Mouse (Mus musculus) spleen, adult 12 weeks (tissue): ENCODE results near the gene Fbxw5.

Experiments
- DNase-seq: peaks from one replicate; pipeline ENCODE4 v3.0.0; 2022; ENCODE audit warnings: low spot score

Gene Fbxw5

DNA sequence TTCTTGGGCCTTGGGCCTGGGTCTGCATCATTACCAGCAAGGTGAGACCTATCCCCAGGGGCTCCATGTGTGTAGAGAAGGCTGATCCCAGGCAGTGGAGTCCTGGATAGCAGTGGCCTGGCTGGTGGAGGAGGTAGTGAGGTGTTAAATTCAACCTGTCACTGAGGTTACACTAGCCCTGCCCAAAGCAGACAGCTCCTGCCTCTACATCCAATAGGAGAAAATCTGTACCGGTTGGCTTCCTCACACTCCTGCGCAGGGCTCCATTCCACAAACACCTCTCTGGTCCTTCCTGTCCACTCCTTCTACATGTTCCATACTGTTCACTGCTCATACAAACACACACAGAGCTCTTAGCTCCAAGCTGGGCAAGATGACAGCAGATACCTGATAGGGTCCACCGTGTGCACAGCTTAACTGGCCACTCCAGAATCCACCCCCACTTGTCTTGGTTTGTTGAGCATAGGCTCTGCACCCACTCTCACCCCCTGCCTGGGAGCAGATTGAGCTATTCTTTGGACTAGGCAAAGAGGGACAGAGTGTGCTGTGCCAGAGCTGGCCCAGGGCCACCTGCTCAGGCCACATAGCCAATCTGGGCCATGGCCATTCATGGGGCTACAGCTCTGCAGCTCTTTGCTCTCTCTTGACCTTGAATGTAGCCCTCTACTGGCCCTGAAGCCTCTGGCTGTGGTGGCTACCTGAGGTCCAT is 22.4 kb upstream of the Fbxw5 start:
- DNase-seq: no peak

DNA sequence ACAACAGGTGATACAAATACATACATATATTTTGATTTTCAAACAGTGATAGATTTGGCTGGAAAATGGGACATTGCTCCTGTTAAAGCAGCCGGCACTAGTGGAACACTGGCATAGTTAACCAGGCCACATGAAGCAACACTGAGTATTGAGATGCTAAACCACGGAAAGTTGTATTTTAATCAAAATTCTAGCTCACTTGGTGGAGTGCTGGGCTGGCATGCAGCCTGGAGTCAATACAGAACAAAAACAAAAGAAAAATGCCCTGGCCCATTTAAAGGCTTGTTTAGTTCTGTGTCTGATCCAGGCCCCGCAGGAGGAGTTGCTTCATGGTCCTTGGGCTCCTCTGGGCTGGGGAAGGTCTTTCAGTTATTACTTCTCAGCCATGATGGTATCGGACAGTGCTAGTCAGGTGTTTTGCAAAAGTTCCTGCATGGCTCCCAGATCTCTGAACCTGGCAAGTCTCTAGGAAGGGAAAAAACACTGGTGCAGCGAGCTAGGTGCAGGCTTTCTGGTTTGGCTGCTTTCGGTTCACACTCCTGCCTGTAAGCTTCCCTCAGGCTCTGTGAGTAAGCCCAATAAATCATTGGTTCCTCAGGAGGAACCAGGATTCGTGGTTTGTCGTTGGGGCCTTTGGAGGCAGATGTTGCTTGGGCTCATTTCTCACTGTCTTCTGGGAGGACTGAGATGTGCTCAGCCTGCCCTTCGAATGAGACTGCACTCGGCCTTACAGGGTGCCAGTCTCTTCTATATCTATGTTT is 20.8 kb upstream of the Fbxw5 start:
- DNase-seq: no peak

DNA sequence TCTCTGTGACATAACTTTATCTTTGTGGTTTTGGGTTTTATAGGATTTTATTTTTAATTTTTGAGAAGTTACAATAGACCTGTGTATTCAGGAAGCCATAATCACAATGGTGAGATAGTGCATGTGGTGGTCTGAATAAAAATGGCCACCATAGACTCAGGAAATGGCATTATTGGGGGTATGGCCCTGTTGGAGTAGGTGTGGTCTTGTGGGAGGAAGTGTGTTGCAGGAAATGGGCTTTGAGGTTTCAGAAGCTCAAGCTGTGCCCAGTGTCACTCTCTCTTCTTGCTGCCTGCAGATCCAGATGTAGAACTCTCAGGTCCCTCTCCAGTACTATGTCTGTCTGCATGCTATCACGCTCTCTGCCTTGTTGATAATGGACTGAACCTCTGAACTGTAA is 20.0 kb upstream of the Fbxw5 start:
- DNase-seq: no peak

DNA sequence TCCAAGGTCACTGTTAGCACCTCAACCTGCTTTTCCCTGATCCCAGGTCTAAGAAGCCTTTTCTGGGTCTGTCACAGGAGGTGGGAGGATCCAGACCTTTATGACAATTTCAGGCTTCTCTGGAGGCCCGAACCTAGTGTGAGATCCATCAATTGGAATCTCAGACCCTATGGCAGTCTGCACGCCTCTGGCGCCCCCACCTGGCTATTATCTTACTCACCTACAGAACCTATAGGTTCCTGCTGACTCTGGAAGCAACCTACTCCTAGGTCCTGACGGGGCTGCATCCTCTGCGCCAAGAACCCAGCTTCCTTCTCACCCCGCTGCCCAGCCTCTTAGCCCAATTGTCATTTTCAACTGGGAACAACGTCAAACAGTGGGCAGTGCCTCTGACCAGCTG is 17.6 kb upstream of the Fbxw5 start:
- DNase-seq: peak; percentile 50

DNA sequence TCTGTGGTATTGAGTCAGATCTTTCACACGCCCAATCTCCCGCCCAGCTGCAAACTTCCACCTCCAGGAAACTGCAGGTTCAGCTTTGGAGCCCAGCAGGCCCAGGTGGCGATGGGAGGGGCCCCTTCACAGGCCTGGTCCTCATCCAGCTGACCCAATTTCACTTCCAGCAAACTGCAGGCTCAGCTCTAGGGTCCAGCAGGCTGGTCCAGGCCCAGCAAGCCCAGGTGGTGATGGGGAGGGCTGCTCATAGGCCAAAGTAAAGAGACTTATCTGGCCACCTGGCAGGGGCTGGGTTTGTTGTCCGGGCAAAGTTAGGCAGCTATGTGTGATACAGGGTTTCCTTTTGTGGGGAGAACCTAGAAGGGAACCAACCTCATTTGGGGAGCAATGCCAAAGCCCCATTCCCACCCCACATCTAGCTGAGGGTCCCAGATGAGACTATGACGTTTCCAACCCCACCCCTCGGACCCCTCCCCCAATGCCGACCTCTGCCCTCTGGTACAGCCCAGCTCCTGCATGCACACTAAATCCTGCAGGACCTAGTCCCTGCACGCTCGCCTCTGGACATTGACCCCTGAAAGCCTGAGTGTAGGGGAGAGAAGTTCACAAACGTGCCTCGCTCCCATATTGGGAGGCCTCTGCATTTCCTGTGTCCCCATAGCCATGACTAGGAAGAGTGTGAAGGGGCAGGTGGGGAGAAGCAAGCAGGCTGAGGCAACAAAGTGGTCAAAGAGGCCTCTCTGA is 15.5 kb upstream of the Fbxw5 start:
- DNase-seq: no peak

DNA sequence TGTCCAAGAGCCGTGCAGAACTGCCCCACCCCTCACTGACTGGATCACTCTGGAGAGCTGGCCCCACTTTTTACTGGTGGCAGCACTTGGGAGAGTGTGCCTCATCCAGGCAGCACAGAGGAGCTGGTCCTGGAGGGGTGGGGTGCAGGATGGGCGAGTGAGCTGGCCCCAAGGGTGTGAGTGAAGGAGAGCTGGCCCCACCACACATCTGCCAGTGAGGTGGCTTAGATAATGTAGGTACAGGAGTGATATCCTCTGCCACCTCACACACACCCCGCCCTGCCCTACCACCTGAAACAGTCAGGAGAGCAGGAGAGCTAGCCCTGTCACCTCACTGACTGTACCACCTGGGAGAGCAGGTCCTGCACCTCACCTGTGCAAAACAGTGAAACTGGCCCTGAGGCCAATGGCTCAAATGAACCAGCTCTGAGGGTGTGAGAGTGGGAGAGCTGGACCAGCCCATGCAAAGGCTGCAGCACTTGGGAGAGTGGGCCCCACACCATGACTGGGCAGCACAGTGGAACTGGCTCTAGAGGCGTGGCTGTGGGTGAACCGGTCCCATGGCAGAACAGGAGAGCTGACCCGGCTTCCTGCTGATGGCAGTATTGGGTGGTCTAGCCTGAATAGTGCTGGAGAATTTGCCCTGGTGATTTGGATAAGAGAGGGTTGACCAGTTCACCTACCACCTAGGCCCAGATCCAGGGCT is 12.4 kb upstream of the Fbxw5 start:
- no peak for DNase-seq

DNA sequence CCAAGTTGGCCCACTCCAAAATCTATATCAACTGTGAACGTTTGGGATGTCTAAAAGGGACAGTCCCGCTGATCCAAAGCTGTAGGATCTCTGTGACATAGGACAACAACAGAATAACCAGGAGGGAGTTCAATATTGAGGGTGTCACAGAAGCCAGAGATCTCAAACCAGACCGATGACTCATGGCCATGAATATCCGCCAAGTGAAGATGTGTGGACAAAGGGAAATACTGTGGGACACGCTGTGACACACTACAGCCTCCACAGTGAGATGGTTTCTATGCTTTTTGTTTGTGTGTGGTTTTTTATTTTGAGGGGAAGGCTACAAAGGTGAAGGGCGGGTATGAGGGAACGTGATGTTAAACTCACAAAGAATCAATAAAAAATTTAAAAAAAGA is 11.9 kb upstream of the Fbxw5 start:
- no peak for DNase-seq

DNA sequence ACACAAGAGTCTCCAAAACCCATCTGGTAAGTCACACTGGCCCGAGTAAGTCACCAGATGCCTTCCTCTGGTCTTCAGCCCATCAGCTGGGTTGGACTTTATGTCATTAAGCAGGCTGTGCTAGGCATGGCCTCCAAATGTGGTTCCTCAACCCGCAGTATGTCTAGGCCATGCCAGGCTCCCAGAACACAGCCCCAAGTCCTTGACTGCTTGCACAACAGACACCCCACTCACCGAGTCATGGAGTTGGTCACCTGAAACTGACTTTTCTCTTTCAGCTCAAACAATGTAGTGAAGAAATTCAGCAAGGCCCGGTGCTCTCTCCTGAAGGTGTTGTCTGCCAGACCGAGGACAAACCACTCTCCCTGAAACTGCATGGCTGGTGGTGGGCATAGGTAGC is 7.6 kb upstream of the Fbxw5 start:
- DNase-seq: no peak

DNA sequence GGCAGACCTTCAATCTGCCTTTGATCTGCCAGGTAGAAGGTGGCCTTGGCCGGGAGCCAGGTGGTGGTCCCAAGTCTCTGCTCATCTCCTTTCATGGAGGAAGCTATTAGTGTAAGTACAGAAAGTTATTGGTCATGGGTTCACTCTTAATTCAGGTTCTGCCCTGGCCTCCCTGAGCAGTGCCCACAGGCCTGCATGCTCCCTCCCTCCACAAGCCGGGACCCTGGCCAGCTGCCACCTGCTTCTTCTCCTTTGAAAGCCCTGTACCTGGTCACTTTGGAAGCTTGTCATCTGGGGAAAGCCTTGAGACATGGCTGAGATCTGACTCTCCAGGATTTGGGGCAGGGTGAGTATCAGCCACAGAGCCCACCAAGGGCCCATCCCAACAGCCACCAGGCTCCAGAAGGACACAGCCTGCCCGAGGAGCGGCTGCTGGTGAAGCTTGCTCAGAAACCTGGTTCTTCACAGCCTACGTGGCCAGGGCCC is 7.0 kb upstream of the Fbxw5 start, which contains the start of gene Lcn12:
Gene Lcn12 (minus strand): TSS at position 436 of the 486 bp plus-strand sequence.
- no peak for DNase-seq

DNA sequence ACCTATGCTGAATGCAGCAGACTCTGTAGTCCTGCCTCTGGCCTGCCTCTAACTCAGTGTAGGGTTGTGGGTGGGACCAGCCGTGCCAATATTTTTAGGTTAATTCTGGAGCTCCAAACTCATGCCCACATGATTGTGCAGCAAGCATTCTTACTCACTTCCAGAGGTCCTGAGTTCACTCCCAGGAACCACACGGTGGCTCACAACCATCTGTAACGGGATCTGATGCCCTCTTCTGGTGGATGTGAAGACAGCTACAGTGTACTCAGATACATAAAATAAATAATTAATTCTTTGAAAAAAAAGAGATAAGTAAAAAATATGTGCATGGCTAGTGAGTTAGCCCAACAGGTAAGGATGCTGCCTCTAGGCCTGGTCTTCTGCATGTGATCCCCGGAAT is 4.1 kb upstream of the Fbxw5 start:
- no peak for DNase-seq

DNA sequence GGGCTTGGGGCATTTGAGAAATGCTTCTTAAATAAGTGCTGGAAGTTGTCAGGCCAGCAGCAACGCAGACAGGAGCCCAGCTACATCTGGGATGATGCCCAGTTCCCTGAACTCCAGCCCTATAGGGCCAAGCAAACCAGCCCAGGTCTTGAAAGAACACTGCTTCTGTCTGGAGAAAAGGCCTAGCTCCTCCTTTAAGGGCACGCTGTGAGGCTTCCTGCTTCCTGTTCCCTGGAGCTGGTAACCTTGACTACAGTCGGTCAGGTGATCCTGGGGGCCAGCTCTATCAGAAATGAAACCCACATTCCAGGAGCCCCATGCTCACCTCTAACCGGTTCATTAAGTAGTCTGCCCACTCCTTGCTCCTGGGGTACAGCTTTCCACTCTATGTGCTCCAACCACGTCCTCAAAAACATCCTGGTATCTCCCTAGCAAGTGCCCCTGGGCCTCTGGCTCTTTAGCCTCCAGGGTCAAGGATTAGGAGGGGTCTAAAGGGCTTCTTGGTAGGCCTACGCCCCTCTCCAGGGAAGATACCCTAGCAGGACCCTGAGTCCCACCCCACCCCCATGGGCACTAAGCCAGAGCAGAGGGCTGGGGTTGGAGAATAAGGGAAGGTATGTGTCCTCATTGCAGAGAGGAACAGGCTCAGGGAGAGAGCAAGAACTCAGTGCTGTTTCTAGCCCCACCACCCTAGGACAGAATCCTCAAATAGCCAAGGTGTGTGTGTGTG is 2.5 kb upstream of the Fbxw5 start:
- DNase-seq: no peak

DNA sequence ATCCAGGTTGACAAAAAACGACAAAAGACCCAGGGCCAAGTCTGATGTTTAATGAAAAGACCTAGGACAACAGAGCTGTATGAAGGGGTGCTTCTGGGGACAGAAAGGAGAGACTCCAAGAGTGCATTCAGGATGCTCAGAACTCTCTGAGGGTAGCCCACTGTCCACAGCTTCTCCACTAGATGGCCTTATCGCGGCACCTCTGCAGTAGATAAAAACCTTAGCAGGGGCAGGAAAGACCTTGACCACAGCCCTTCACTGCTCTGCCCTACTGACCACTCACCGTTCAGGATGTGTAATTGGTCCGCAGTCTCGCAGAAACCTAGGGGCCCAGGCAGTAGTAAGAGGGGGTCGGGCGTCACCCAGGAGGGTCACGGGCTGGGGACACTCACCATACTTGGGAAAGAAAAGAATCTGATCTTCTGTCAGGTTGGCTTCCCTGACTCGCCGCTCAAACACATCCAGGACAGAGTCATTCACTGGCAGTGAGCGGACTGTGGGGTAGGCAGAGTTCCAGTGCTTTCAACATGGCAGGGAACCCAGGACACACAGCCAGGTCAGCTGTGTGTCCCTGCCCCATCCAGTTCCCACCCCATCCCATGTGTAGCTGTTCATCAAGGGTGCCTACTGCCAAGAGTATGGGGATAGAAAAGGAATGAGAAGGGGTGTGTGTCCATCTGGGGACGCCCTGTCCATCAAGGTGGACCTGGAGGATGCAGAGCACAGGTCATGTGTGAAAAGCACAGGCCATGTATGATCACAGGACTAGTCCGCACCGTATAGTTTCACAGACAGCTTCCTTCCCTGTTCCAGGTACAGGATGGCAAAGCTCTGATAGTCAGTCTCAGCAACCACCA is 1.7 kb upstream of the Fbxw5 start:
- no peak for DNase-seq

DNA sequence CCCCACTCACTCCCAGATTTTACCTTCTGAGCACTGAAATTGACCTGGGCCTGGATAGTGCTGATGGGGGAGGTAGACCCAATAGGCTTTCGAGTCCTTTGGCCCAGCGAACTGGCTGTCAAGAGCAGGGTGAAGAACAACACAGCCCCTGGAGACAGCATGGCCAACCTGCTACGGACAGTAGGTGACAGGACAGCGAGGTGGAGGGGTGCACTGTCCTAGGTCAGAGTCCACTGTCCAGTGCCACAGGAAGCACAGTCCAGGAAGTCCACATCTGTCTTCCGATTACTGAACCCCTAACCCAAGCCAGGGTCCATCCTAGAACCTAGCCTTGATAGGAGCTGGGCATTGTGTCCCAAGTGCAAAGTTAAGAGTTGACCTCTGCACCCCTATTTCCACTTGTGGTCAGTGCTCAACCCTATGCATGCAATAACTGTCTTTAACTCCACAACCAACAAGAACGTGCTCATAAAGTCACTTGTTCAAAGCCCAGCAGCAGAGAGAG is 427 bp upstream of the Fbxw5 start:
- no peak for DNase-seq

DNA sequence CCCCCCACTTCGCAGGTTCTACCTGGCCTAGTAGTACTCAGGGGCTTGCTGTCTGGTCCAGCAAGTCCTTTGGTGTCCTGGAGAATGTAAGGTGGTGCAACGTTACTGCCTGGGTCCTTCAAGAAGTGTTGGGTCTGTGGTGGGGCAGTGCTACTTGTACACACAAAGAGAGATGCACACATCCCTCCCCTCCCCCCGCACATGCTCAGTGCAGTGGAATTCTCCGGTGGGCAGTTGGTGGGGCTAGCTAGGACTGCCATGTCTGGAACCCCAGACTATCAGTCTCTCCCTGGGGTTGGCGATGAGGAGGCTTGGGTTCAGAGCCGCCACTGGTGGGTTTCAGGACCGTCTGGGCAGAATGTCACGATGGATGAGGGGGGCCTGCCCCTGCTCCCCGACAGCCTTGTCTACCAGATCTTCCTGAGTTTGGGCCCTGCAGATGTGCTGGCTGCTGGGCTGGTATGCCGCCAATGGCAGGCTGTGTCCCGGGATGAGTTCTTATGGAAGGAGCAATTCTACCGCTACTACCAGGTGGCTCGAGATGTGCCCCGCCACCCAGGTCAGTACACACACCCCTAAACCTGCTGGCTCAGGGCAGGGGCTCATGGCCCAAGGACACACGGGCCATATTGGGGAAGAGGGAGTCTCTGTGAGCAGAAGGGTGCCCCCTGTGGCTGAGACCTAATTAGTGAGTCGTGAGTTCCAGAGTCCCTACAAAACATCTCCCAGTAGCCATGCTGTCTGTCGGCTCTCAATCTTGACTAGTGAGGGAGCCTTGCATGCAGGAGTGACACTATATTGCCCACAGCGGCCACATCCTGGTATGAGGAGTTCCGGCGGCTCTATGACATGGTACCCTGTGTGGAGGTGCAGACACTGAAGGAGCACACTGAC is 1.3 kb downstream of the Fbxw5 start, which contains the start of gene C8g:
Gene C8g (minus strand): TSS at position 127 of the 894 bp plus-strand sequence.
- DNase-seq: no peak

DNA sequence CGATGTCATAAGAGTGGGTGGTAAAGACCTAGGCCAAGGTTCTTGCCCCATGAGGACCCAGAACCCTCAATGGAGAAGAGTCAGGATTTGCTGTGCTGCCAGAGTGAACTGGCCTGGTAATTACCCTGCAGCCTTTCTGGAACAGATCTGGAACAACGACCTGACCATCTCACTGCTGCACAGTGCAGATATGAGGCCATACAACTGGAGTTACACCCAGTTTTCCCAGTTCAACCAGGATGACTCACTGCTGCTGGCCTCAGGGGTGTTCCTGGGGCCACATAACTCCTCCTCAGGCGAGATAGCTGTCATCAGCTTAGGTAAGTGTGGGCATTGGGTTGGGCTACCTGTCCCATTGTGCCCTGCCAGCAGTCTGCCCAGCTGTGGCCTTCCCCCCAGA is 2.2 kb downstream of the Fbxw5 start:
- no peak for DNase-seq

DNA sequence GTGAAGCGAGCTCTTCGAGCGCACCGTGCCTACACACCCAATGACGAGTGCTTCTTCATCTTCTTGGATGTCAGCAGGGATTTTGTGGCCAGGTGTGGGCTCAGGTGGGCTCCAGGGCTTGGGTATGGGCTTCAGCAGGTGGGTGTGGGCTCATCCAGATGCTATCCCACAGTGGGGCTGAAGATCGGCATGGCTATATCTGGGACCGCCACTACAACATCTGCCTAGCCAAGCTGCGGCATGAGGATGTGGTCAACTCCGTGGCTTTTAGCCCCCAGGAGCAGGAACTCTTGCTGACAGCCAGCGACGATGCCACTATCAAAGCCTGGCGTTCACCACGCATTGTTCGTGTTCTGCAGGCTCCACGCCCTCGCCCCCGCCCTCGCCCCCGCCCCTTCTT is 4.0 kb downstream of the Fbxw5 start:
- no peak for DNase-seq

DNA sequence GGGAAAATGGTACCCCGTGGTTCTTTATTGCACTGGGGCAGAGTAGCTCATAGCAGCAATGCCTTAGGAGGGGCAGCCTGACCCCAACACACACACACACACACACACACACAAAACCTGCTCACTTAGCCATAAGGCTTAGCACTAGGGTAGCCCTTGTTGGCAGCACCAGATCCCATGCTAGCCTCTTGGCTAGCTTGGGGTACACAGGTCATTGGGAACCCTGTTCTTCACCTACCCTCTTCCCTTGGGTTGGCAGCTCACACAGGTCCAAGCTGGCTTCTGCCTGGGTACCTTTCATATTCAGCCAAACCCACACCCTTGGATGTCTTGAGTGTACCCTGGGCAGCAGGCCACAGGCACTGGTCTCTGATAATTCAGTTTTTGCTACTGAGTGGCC is 4.5 kb downstream of the Fbxw5 start:
- DNase-seq: no peak

DNA sequence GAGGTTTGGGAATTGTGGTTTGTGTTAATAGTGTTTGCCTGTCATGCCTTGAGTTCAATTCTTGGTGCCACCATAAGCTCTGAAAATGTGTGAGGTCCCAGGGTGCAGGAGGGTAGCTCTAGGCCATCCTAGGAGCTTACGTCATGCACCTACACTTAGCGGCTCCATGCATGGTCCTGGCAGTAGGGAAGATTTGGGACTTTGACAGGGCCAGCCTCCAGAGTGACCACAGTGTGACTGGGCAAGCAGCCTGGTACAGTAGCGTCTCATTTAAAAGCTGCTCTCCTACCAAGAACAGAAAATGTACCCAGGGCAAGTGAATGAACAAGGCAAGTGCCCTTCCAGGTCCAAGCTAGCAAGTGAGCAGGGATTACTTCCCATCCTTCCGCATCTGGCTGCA is 5.3 kb downstream of the Fbxw5 start:
- no peak for DNase-seq

DNA sequence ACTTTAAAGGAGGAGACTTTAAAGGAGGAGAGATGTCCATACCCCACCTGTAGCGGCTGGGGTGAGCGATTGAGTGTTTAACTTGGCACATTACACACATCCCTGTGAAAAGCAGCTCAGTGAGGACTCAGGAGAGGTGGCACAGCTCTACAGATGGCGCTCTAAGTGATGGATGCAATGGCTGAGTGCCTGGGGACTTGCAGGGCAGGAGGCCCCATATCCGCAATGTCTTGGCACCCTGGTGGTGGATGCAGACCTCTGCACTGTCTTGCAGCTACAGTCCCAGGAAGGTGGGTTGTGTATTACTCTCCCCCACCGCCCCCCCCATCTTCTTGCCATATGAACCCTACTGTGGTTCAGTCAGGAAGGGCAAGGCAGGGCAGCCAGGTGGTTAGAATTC is 6.4 kb downstream of the Fbxw5 start:
- no peak for DNase-seq
